Mouse (Mus musculus): ENCODE measurements around the gene Gm21973.

- TF ChIP-seq CTCF (IDR thresholded peaks at IDR 0.05; ENCODE audit: borderline replicate concordance, insufficient read depth, low read depth, low read length): no peak
- no peak for TF ChIP-seq POLR2A (IDR thresholded peaks at IDR 0.05; ENCODE audit: borderline replicate concordance, insufficient read depth, low read length)
These were observed 75.2 kb downstream of the Gm21973 start for GRCm38 (mm10) chr15:10400415-10400814.

Data from cerebellum, adult 2 months (tissue).